Mouse (Mus musculus) adipocyte (in vitro differentiated cells): ENCODE results near the gene Ren1.

ENCODE experiments used
- DNase-seq: peaks from one replicate; pipeline ENCODE4 v3.0.0-alpha.2; 2016; ENCODE audit warnings: low spot score

The Ren1 gene

GRCm38 (mm10) chr1:133377547-133377946 is 27.2 kb downstream of the Ren1 start:
- DNase-seq = no peak

DNA sequence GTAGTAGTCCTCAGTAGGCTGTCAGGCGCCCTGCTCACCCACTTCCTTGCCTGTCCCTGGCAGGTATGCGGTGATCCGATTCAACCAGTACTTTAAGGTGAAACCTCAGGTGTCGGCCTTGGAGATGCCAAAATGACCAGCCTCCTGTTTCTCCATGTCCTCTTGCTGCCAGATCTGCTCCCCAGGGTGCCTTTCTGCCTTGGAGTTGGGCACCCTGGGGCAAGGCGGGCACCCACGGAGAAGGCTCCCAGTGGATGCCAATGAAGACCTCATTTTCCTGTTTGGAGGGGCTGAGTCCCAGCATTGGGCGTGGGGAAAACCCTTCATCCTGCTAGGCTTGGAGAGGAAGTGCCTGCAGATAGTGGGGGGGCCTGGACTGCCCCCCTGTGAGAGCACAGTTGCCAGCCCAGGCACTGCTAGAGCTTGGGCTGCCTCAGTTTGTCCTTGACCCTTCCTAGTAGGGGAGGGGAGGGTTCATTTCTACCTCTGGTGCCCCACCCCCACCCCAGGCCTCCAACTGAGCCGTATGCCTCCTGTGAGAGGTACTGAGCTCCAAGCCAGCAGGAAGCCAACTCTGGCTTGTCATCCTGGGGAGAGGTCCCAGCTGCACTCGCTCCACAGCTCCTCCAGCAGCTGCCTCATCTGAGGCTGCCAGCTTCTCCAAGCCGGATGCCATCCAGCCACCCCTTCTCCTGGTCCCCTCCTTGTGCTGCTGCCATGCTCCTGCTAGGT is 29.1 kb downstream of the Ren1 start:
- no peak for DNase-seq

- DNase-seq = no peak
Observed at GRCm38 (mm10) chr1:133379986-133380320, 29.6 kb downstream of the Ren1 start.

GRCm38 (mm10) chr1:133380347-133381065 is 30.2 kb downstream of the Ren1 start:
- DNase-seq = peak; percentile 41

DNA sequence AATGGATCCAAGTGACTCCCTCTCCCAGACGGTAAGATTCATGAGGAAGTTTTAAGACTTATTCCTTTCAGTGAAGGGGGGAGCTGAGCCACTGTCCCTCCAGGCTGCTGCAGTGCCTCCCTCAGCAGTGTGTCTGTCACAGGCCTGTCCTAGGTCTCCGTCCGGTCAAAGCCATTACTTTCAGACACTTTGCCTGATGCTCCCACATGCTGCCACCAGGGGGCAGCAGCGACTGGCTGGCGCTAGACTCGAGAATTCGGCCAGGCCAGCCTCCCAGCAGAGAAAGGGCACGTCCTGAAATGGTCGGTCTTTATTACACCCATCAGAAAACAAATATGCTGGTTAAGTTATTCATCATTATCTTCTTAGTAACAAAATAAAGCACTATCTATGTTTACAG is 31.7 kb downstream of the Ren1 start:
- peak; percentile 76 for DNase-seq

DNA sequence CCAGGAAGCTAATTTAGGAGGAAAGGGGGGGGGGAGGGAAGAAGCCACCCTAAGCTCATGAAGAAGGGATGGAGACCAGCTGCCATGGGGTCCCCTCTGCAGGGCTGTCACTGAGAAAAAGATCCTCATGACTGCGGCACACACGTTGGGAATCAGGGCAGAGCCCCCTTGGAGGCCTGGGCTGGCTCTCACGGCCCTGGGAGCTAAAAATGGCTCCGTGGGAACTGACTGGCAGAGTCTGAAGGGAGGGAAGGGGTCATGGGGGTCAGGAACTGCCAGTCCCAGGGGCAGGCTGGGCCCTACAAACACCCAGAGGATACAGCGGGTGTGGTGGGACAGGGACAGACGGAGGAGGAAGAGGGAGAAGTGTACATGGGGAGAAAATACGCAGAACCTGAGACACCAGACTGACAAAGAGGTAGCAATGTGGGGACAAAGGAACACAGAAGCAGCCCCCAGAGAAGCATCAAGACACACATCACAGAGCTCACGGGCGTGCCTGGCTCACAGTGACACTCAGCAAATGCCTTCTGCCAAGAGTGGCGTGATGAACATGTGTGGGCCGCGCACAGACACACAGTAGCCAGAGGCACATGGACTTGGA is 32.3 kb downstream of the Ren1 start:
- no peak for DNase-seq

GRCm38 (mm10) chr1:133383157-133383783 is 33.0 kb downstream of the Ren1 start:
- no peak for DNase-seq

DNA sequence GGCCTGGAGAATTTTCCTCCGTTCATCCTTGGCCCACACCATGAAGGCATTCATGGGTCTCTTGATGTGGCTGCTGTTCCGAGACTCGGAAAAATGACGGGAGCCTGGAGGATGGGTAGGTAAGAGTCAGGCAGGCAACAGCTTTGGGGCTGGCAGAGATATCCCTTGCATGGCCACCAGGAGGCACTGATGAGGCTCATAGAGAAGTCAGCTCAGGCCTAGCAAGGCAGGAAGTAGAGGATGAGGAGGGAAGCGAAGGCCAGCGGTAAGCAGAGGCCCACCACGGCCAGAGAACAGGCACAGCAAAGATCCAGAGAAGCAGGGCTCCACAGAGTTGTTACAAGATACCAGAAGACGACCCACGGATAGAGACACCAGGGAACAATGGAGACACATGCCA is 35.2 kb downstream of the Ren1 start:
- DNase-seq = peak; percentile 41

DNA sequence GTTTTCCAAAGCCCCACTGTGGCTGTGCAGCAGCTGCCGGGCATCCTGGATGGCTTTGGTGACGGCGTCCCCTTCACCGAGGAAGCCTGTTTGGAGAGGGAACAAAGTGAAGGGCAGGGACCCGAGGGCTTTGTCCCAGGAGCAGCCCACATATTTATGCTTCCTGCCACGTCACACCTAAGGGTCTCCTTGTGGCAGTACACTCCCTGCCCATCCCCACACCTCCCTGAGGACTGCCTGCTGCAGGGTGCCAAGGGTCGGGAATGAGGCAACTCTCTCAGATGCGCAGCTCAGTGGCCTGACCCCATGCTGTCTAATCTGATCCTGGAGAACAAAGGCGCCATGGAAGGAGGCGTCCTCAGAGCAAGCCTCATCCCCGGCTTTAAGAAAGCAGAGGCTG is 35.9 kb downstream of the Ren1 start:
- no peak for DNase-seq

GRCm38 (mm10) chr1:133387539-133388268 is 37.4 kb downstream of the Ren1 start:
- no peak for DNase-seq

DNA sequence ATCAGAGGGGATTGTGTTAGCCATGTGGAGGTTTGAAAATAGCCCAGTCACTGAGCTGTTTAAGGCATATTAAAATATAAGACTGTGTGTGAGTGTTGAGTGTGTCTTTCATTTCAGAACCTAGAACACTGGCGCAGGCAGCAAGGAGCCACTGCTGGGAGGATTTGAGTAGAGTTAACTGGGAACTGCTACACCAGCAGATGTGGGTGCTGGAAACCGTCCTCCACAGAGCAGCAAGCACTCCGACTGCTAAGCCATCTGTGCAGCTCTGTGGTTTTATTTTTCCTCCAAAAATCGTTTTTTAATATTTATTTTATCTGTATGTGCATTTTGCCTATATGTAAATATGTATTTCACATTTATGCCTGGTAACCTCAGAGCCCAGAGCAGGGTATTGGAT is 44.4 kb downstream of the Ren1 start:
- DNase-seq = no peak

DNA sequence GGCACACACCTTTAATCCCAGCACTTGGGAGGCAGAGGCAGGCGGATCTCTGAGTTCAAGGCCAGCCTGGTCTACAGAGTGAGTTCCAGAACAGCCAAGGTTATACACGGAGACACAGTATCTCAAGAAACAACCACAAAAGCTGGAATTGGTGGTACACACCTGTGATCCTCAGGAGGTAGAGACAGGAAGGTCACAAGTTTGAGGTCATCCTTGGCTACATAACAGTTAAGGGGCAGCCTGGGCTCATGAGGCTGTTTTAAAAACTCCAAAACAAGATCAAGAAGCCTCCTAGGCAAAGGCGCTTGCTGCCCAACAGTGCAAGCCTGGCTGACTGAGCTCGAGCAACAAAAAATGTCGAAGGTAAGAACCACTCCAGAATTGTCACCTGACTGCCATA is 46.4 kb downstream of the Ren1 start:
- DNase-seq = no peak

GRCm38 (mm10) chr1:133397094-133397482 is 46.8 kb downstream of the Ren1 start:
- no peak for DNase-seq

DNA sequence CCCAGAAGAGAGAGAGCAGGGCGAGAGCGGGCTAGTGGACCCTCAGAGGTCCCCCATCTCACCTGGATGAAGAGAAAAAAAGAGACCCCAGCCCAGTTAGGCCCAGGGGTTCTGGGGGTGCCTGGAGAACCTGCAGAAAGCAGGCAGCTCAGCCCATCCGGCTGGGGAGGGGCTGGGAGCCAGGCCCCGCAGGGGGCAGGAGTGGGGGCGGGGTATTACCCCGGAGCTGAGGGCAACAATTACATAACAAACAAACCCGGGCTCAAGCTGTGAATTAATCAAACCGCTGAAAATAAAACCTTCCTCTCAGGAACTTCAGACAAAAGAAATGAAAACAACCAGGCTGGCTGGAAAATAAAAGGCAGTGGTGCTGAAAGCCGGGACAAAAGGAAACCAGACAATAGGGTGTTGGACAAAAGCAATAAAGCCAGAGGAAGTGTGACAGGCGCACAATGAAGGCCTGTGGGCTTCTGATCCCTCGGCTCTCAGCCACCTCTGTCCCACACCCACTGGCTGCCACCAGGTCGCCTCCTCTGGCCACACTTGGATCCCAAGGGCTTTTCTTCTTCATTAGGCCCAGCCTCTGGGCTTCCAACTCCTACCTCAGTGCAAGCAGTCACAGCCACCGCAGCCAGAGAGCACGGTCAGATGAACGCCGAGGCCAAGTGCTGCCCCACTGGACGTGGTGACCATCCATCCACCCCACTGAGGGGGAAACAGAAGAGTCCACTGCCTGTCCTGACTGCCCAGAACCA is 47.4 kb downstream of the Ren1 start:
- no peak for DNase-seq

GRCm38 (mm10) chr1:133400014-133400725 is 49.9 kb downstream of the Ren1 start:
- DNase-seq = no peak

DNA sequence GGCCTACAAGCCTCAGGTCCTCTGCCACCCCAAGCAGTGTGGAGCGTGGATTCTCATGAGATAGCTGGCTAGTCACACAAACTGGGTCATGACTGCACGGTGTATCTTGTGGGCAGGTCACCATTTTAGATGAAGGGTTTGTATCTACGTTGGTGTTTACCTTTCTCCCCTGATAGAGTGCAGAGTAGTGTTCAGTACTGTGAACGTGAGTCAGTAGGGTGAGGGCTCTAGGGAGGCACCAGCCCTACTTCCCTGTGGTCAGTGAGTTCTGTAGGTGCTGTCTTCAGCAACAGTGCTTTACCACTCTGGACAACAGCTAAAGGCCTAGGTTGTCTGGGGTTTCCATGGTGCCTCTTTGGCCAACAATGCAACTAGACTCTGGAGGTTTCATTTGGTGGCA is 53.7 kb downstream of the Ren1 start:
- no peak for DNase-seq

DNA sequence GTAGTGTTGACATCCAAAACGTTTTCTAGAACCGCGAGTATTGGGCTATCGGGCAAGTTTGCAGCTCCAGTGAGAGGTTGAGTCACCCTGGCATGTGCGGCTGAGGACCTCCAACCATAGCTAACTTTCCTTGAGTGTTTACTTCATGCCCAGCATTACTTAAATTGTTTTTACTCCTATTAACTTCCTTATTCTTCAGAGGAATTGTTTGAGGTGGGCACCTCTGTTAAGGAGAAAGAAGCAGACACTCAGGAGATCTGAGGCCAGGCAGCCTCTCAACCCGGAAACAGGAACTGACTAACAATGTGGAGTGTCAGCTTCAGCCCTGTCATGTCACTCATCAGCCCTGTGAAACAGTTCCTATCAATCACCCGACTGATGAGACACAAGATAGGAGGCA is 56.3 kb downstream of the Ren1 start:
- DNase-seq = no peak

- no peak for DNase-seq
Observed at GRCm38 (mm10) chr1:133407436-133407835, 57.1 kb downstream of the Ren1 start.

GRCm38 (mm10) chr1:133408321-133408720 is 58.0 kb downstream of the Ren1 start:
- DNase-seq = no peak

- DNase-seq = no peak
Observed at GRCm38 (mm10) chr1:133408880-133409516, 58.7 kb downstream of the Ren1 start.
